Mouse (Mus musculus): ENCODE data around the gene Galnt6.
"Not testable (repeated sequence)": the region's sequence is repeated elsewhere in the genome, so short reads cannot be mapped to it uniquely, and the experiment has no call there.

Galnt6 gene

DNA sequence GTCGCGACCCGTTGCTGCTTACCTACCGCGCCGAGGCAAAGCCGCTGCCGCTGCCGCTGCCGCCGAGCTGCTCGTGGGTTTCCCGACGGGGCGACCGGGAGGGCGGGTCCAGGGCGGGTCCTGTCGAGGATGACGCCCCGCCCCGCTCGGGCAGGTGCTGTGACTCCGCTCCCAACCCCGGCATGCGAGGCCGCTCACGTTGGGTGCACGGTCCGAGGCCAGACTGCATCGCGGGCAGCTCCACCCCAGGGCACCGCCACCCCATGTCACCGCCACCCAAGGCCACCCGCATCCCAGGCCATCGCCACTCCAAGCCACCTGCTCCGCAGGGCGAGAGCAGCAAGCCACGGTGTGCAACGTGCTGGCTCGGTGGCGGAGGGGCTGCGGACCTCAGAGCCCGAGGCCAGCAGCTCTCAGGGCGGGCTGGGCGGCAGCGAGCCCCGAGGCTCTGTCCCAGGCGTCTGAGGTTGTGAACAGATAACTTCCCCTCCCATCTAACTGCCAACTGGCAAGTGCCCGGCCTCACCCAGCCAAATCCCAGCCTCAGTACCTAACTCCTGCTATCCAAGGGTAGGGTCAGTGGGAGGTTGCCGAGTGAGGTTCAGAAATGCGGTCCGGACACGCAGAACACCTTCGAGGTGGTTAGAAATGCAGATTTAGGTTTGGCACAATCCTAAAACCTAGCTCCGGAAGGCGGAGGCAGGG is at the start of gene Galnt6:
Gene Galnt6 (minus strand): TSS at position 96 of the 705 bp plus-strand sequence.
- DNase-seq (ENCODE audit: low read depth in 2 of 2, low spot score in 2 of 2) = peak; percentile 53 to 68

DNA sequence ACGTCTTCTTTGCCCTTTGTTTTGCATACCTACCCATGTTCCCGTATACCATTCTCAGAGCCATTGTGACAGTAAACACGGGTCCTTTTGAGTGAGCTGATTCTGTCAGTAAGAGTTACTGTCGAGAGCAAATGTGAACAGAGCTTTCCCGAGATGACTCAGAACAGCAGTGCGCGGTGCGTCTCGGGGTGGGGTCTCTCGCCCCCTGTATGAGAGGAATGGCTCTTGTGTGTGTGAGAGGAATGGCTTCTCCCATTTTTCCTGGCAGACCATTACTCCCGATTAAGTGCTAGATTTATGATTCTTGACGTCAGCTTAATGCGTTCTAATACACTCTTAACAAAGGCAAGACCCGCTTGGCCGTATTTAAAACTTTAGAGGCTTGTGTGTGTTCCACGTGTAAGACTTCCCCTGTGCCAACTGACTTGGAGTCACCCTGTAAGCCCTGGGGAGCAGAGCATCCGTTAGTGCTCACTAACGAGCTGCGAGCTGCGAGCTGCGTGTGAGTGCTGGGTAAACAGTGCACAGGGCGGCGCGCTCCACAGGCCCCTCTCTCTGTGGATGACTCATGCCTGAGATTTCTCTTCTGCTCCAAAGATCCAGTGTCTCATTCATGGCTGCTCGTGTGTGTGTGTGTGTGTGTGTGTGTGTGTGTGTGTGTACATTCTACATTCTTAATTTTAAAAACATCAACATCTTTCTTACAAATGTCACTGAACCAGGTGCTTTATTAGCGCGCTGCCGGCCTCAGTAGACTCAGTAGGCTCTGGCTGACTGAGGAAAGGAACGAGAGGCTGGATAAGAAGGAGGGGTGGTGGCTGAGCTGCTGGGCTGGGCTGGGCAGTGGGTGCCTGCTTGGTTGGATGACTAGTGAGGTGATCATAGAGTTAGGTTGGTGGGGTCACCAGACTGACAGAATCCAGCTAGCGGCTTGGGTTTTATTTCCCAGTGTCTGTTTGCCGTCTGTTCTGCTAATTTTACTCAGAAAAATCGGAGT is 48.1 kb upstream of the Galnt6 start:
- no peak for DNase-seq (ENCODE audit: low read depth in 2 of 2, low spot score in 2 of 2)

DNA sequence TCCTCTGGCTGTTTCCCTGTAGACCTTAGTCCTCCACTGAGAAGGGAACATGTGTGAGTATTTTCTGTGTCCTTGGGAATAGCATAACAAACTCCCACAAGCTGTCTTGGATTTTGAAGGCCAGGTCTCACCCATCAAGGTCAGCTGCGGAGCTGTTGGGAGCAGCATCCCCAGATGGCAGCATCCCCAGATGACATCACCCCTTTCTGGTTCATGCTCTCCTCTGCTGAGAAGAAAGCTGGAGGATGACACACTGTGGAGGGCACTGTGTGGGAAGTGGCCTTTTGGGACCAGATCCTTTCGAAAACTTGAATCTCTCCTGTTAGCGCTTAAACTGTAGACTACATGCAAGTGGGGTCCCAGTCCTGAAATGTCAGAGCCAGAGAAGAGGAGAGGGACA is 47.2 kb upstream of the Galnt6 start:
- no peak for DNase-seq (ENCODE audit: low read depth in 2 of 2, low spot score in 2 of 2)

DNA sequence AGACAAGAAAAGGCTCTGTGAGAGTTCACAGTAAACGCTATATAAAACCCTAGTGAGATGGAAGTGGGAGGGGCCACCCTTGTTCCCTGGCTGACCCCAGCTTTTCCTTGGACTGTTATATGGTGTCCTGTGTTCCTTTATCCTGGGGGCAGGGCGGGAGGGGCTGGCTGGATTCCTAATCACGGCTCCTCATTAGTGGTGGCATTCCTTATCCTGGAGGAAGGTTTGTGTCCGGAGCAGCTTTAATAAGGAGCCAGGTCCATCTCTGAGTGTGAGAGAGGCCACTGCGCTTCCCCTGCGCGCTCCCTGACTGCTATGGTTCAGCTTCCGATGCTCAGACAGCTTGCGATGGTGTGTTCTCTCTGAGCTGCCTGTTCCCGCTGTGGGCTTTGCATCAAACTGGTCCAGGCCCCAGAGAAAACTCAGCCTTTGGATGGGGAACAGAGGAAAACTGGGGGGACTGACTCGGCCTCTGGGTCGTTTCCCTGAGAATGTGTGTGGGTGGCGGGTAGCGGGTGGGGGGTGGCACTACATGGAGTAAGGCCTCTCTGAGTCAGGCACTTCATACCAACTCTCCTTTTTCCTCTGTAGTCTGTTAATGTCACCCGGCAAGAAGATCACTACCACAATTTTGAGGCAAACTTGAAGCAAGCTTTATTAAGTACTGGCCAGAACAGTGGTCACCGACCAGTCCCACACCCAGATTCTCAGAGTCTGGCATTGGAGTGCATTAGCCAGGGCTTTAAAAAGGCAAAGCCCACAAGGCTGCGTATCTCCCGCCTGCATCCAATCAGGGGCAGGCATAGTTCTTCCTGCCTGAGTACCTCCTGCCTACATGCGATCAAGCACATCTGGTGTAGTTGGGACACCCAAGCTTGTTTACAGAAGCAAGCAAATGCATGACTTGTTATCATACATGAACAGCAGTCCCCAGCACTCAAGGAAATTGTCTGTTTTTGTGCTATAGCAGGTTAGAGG is 46.3 kb upstream of the Galnt6 start:
- no peak for DNase-seq (ENCODE audit: low read depth in 2 of 2, low spot score in 2 of 2)

DNA sequence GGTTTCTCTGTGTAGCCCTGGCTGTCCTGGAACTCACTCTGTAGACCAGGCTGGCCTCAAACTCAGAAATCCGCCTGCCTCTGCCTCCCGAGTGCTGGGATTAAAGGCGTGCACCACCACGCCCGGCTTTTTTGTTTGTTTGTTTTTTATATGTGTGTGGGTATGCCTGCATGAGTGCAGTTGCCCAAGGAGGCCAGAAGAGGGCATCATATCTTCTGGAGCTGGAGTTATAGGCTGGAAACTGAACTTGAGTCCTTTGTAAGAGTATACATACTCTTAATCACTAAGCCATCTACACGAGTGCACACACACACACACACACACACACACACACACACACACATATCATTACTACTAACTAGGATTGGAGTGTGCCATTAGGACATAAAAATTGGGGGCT is 44.7 kb upstream of the Galnt6 start:
- DNase-seq (ENCODE audit: low read depth in 2 of 2, low spot score in 2 of 2) = not testable (repeated sequence)

DNA sequence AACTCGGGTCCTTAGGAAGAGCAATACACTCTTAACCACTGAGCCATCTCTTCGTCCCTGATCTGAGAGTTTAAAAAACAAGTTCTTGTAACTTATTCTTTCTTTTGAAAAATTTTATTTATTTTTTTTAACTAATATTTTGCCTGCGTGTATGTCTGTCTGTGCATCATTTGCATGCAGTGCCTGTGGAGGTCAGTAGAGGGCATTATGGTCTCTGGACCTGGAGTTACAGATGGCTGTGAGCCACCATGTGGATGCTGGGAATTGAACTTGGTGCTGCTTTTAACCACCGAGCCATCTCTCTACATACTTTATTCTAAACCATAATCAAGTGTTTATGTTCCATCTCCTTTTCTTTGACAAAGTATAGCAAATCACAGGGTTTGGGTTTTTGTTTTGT is 43.5 kb upstream of the Galnt6 start:
- no peak for DNase-seq (ENCODE audit: low read depth in 2 of 2, low spot score in 2 of 2)

DNA sequence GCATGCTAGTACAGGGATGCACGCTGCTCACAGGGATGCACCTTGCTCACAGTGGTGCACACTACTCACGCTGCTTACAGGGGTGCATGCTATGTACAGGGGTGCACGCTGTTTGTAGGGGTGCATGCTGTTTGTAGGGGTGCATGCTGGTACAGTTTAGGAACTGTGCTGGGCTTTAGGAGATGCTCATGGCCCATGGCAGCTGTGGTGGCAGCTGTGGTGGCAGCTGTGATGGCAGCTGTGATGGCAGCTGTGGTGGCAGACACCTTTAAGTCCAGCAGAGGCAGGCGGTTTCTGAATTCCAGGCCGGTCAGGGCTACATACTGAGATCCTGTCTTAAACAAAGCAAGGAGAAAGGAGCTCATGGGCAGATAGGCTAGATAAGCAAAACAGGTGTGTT is 41.2 kb upstream of the Galnt6 start:
- DNase-seq (ENCODE audit: low read depth in 2 of 2, low spot score in 2 of 2) = no peak

DNA sequence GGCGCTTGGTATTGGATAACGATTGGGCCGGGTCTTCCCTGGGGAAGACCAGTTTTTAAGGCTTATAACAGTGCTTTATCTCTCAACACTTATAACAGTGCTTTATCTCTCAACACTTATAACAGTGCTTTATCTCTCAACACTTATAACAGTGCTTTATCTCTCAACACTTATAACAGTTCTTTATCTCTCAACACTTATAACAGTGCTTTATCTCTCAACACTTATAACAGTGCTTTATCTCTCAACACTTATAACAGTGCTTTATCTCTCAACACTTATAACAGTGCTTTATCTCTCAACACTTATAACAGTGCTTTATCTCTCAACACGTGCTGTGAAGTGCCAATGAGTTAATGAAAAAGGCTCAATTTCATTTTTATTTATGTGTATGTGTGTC is 39.8 kb upstream of the Galnt6 start:
- not testable (repeated sequence) for DNase-seq (ENCODE audit: low read depth in 2 of 2, low spot score in 2 of 2)

DNA sequence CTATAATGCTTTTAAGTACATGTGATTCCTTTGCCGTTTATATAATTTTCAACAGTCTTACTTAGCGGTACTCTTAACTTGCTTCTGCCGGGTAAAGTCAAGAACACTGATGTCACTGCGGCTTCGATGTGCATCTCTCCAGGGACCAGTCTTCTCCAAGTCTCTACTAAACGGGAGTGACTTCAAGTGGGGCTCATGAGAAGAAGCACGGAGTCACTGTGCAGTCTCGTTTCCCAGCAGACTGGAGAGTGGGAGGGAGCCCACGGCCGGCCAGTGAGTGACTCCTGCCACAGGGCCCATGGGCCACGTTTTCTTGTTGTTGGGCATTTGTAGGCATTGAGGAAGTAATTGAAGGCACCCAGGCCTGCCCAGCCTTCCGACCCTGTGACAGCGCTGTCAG is 38.7 kb upstream of the Galnt6 start:
- DNase-seq (ENCODE audit: low read depth in 2 of 2, low spot score in 2 of 2) = no peak

DNA sequence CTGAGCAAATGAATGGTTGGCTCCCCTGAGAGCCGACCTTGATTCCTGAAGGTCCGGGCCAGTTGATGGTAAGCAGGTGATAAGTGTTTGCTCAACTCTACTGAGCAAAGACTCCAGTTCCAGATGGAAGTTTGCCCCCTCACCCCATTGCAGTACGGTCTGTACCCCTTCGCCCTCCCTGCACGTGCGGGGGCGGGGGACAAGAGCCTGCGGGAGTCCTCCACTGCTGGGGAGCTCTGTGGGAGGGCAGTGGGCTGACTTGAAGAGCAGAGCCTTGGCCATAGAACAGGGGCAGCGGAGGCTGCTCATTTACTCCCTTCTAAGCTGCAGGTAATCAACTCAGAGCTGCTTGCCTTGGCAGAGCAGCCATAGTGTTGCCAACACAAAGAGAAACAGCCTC is 37.6 kb upstream of the Galnt6 start:
- no peak for DNase-seq (ENCODE audit: low read depth in 2 of 2, low spot score in 2 of 2)

DNA sequence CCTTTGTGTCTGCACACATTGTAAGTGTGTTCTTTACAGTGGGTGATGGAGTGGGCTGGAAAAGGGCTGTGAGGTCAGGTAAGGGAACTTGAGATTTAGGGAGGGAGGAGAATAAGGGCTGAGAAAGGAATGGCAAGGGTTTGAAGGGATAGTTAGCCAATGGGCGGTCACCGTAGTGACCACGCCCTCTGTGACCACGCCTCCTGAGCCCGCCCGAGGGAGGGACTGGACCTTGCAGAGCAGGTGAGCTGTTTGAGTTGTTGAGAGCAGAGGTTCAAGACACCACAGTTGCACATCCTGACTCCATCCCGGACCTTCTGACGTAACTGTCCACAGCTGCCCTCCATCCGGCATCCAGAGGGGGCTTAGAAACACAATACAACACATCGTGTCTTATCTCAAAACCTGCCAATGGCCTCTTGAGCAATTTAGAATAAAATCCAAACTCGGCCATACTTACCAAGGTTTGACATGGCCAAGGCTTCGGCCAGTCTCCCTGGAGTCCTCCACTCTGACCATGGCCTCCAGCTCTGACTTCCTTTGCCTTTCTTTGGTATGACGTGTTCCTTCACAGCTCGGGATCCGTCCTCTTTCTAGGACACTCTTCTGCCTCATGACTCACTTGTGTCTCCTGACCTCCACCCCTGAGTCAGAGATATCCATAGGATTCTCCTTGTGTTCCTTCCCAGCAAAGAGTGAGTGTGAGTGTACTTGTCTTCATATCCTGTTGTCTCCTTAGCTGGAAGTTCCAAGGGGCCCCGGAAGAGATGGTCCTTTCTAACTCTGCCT is 35.2 kb upstream of the Galnt6 start:
- no peak for DNase-seq (ENCODE audit: low read depth in 2 of 2, low spot score in 2 of 2)

DNA sequence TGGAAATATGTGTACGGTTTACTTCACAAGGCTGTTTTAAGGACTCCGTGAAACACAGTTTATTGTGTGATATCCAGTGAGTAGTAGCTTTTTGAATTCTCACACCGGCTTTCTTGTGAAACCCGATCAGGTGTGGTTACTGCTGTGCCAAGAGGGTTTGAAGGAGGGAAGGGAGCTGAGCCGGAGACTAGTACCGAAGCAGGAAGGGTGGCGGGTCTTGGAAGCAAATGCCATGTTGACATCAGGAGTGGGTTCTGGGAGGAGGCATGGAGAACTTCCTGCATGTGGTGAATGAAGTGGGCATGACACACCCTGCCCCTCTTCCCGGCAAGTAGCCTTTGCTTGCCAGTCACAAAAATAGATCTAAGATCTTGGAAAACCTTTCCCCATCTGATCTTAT is 33.5 kb upstream of the Galnt6 start:
- no peak for DNase-seq (ENCODE audit: low read depth in 2 of 2, low spot score in 2 of 2)

DNA sequence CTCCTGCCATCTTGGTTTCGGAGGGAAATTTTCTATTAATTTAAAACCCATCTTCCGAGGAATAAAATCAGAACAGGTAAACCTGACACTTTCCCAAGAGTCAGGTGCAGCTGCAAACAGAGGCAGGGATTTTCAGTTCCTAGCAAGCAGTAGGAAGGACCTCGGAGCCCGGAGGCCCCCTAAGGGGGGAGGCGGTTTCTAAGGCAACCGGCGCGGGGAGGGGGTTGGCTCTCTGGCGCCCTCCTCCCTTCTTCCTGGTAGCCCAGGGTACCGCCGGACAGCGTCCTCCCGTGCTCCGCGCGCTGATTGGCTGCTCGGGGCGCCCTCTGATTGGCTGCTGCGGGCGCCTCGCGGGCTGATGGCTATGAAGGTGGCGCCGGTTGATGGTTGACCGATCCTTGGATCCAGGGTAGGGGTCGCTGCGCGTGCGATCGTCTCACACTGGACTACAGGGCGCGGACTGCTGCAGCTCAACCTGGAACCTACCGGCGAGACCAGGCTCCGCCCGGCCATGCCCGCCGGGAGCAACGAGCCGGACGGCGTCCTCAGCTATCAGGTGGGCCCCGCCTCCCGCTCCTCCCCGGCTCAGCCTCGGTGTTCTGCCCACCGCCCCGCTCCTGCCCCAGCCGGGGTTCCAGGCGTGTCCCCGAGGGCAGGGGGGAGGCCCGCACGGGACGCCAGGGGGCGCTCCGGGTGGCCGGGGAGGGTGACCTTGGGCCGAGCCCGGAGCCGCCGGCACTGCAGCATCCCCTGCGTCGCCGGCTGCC is 32.4 kb upstream of the Galnt6 start, which contains the start of gene Slc4a8:
Gene Slc4a8 (plus strand): TSS at position 329 of the 767 bp plus-strand sequence.
- DNase-seq (ENCODE audit: low read depth in 2 of 2, low spot score in 2 of 2) = peak; percentile 70 to 77

DNA sequence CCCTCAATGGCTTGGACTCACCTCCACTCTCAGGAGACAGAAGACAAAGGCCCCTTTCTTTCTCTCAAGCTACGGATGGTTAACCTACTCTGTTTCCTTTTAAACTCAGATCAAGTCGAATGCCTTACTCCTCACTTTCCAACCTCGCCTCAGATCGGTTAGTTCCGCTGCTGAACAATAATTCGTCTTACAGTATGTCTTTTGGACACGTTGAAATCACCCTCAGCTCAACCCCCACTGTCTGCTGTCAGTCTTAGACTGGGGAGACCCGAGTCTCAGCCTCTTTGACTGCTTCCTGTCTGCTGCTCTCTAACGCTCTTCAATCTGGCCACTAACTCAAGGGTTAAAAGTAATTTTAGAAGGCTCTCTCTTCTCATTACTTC is 31.9 kb upstream of the Galnt6 start:
- DNase-seq (ENCODE audit: low read depth in 2 of 2, low spot score in 2 of 2) = no peak

DNA sequence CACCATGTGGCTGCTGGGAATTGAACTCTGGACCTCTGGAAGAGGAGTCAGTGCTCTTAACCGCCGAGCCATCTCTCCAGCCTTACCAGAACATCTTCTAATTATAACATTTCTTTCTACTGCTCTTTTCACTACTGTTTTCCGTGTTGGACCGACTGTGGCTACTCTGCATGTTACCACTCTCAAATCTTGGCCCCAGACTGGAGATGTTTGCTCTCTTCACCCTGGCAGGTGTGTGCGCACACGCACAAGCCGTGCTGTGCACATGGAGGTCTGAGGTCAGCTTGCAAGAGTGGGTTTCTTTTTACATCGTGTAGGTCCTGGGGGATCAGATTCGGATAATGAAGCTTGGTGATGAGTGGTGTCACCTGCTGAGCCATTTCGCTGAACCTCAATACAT is 30.1 kb upstream of the Galnt6 start:
- no peak for DNase-seq (ENCODE audit: low read depth in 2 of 2, low spot score in 2 of 2)

DNA sequence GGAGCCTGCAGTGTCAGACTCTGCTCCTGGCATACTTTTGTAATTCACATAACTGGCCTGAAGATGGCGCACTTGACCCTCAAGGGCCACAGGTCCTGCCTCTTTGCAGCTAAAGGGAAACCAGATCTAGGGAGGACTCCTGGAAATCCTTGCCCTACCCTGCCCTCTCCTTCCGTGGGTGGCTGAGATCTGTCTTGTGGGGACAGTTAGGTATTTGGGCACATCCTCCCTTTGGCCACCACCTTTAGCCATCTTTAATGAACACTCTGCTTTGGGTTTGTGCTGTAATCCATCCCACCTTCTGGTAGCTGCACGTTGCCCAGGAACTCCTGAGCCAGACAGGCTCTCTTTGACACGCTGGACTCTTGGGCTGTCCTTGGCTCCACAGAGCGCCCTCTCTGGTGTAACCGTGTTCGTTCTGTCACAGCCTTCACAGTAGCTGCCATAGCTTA is 28.4 kb upstream of the Galnt6 start:
- DNase-seq (ENCODE audit: low read depth in 2 of 2, low spot score in 2 of 2) = peak; percentile 55 to 70

DNA sequence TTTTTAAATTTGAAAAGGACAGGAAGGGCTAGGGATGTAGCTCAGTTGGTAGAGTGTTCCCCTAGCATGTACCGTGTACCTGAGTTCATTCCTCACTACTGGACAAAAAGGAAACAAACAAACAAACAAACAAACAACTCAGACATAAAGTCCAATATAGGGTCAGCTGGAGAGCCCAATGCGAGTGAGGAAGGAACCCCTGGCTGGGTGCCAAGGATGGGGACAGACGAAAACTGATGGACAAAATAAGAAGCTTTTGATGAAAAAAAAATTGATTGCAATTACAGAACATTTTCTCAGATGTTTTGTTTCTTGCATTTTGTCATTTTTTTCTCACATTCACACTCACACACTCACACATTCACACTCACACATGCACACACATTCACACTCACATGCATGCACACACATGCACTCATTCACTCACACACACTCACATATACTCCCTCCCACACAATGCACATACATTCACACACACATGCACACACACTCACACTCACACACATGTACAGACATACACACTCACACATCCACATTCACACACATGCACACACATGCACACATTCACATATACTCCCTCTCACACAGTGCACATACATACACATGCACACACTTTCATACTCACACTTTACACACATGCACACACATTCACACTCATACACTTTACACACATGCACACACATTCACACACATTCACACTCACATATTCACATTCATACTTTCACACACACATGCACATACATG is 26.9 kb upstream of the Galnt6 start:
- no peak for DNase-seq (ENCODE audit: low read depth in 2 of 2, low spot score in 2 of 2)

DNA sequence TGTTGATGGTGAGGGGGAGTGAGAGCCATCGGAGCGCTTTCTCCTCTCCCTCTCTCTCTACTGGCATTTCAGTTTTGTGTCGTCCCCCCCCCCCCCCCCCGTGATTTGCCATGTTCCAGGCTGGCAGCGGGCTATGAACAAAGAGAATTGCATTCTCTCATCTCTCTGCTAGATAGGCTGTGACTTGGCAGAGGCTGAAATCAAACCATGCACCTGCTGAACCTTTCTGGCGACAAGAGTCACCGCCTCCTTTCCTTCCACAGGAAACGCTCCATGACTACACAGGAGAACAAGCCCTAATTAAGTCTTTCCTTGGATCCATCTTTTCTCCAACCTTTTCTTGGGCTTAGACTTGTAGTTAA is 26.3 kb upstream of the Galnt6 start:
- no peak for DNase-seq (ENCODE audit: low read depth in 2 of 2, low spot score in 2 of 2)

All from CD8-positive naive resting alpha-beta T cell, adult 2 months (primary cell).